Mouse (Mus musculus) spleen, adult 2 months (tissue): ENCODE data around the gene Il1r1. TPM values are rescaled to one million over a fixed set of nuclear protein-coding genes. Genes with fewer than 3 reads are reported as not detected.

ENCODE experiments used
- DNase-seq, 2 experiments: peaks; one replicate each; pipeline versions ENCODE4 v3.0.0 to v3.0.0-alpha.2; 2012 to 2021; ENCODE audit warnings: low spot score in 2 of 2, low read depth in 1 of 2
- H3K27ac ChIP-seq: fragments of 200-500 bp; 2 replicates; pipeline ENCODE4 v1.5.1; 2012; ENCODE audit warnings: low read length, inconsistent platforms; ENCODE audit not compliant: insufficient read depth
- H3K27me3 ChIP-seq: fragments of 200-500 bp; 2 replicates; pipeline ENCODE4 v1.6.1; 2012; ENCODE audit warnings: mild to moderate bottlenecking, moderate library complexity, low read length, inconsistent platforms; ENCODE audit not compliant: control insufficient read depth, insufficient read depth
- H3K36me3 ChIP-seq: fragments of 200-500 bp; 2 replicates; pipeline ENCODE4 v1.6.1; 2012; ENCODE audit warnings: mild to moderate bottlenecking, low read length, inconsistent platforms; ENCODE audit not compliant: control insufficient read depth, insufficient read depth
- H3K4me1 ChIP-seq: fragments of 200-500 bp; 2 replicates; pipeline ENCODE4 v1.6.1; 2011; ENCODE audit warnings: inconsistent platforms; ENCODE audit not compliant: control insufficient read depth, insufficient read depth, insufficient read length
- H3K4me3 ChIP-seq: fragments of 200-500 bp; 2 replicates; pipeline ENCODE4 v1.5.1; 2011; ENCODE audit warnings: mild to moderate bottlenecking, inconsistent platforms; ENCODE audit not compliant: insufficient read depth, insufficient read length; ENCODE audit errors: extremely low read depth
- CTCF ChIP-seq: fragments of 200-500 bp; IDR thresholded peaks from 2 replicates; pipeline ENCODE4 v1.5.1; 2011; ENCODE audit warnings: mild to moderate bottlenecking, inconsistent platforms; ENCODE audit not compliant: insufficient read depth, insufficient read length, insufficient replicate concordance; ENCODE audit errors: extremely low read depth
- POLR2A ChIP-seq: fragments of 200-500 bp; IDR thresholded peaks from 2 replicates; pipeline ENCODE4 v1.6.1; 2011; ENCODE audit warnings: low read depth, low read length, inconsistent platforms
- WGBS: fragments of 180-500 bp; shearing (Covaris S2); methylation state at CpG from one replicate; pipeline ENCODE4 v1.1.7; 2018; 5-methylcytosine and 5-hydroxymethylcytosine counted together
- polyA plus RNA-seq: library from polyadenylated mRNA; depleted of rRNA; stranded (reverse); fragments of >200 nt; gene quantifications from 2 replicates; pipeline ENCODE4 v1.2.3, GENCODE M21; 2012

Il1r1 gene
- polyA plus RNA-seq, 1 experiment: 3.9 TPM

GRCm38 (mm10) chr1:40183410-40183809, 41.5 kb upstream of the Il1r1 start:
- H3K4me3 ChIP-seq: no peak overlapping the region
- no peak for DNase-seq
- no peaks in the 10 kb centered on the region for H3K36me3 ChIP-seq
- H3K27me3 ChIP-seq: no peaks in the 10 kb centered on the region
- TF ChIP-seq POLR2A: no peak
- no peaks in the 10 kb centered on the region for H3K4me1 ChIP-seq
- H3K27ac ChIP-seq: no peak overlapping the region

GRCm38 (mm10) chr1:40187961-40188360, 36.9 kb upstream of the Il1r1 start:
- 30% methylated on average over 1 of the region's 1 CpGs for whole genome bisulfite sequencing
- TF ChIP-seq CTCF (no peak), POLR2A (no peak)
- no peak for DNase-seq
- Histone ChIP-seq H3K4me3 (no peak overlapping the region), H3K4me1 (no peaks in the 10 kb centered on the region), H3K36me3 (no peaks in the 10 kb centered on the region), H3K27ac (no peak overlapping the region), H3K27me3 (no peaks in the 10 kb centered on the region)

- no peaks in the 10 kb centered on the region for H3K36me3 ChIP-seq
- no peak for DNase-seq
- H3K4me3 ChIP-seq: no peak overlapping the region
- 64% methylated on average over 5 of the region's 5 CpGs for WGBS
- TF ChIP-seq CTCF (no peak), POLR2A (no peak)
- H3K4me1 ChIP-seq: no peaks in the 10 kb centered on the region
- no peaks in the 10 kb centered on the region for H3K27me3 ChIP-seq
- H3K27ac ChIP-seq: no peak overlapping the region
Measured at GRCm38 (mm10) chr1:40190025-40190424, 34.9 kb upstream of the Il1r1 start.

- WGBS: 87% methylated on average over 5 of the region's 5 CpGs
- Histone ChIP-seq H3K36me3 (no peaks in the 10 kb centered on the region), H3K4me3 (no peak overlapping the region), H3K27ac (no peak overlapping the region), H3K27me3 (no peaks in the 10 kb centered on the region), H3K4me1 (no peaks in the 10 kb centered on the region)
- no peak for TF ChIP-seq POLR2A
- TF ChIP-seq CTCF: no peak
- no peak for DNase-seq
Measured at GRCm38 (mm10) chr1:40190837-40191236, 34.0 kb upstream of the Il1r1 start.

GRCm38 (mm10) chr1:40194279-40194678, 30.6 kb upstream of the Il1r1 start:
- WGBS: 87% methylated on average over 2 of the region's 2 CpGs
- Histone ChIP-seq H3K27me3 (no peaks in the 10 kb centered on the region), H3K36me3 (no peaks in the 10 kb centered on the region), H3K4me1 (no peaks in the 10 kb centered on the region), H3K27ac (no peak overlapping the region), H3K4me3 (no peak overlapping the region)
- no peak for DNase-seq
- TF ChIP-seq CTCF: no peak
- TF ChIP-seq POLR2A: no peak

- Histone ChIP-seq H3K36me3 (no peaks in the 10 kb centered on the region), H3K4me1 (no peaks in the 10 kb centered on the region), H3K27me3 (no peaks in the 10 kb centered on the region), H3K27ac (no peak overlapping the region), H3K4me3 (no peak overlapping the region)
- WGBS: 39% methylated on average over 4 of the region's 4 CpGs
- no peak for DNase-seq
- no peak for TF ChIP-seq CTCF
- no peak for TF ChIP-seq POLR2A
Measured at GRCm38 (mm10) chr1:40213337-40214159, 11.3 kb upstream of the Il1r1 start.

- Histone ChIP-seq H3K4me1 (no peaks in the 10 kb centered on the region), H3K27ac (no peak overlapping the region), H3K36me3 (no peaks in the 10 kb centered on the region), H3K4me3 (no peak overlapping the region), H3K27me3 (no peaks in the 10 kb centered on the region)
- TF ChIP-seq POLR2A: no peak
- no peak for TF ChIP-seq CTCF
- DNase-seq: no peak
- WGBS: 91% methylated on average over 5 of the region's 5 CpGs
Measured at GRCm38 (mm10) chr1:40217521-40217920, 7.4 kb upstream of the Il1r1 start.
